Mouse (Mus musculus): ENCODE data around the gene Aldoc. TPM values are rescaled to one million over a fixed set of nuclear protein-coding genes. Genes with fewer than 3 reads are reported as not detected.

Gene Aldoc
- polyA plus RNA-seq, 1 experiment from 2014 or later, result 22.5 TPM

- 84% methylated on average over 15 of the region's 15 CpGs for WGBS
These were observed 44.9 kb downstream of the Aldoc start for GRCm38 (mm10) chr11:78367456-78368225.

GRCm38 (mm10) chr11:78370389-78370788, 47.6 kb downstream of the Aldoc start:
- no peaks in the 10 kb centered on the region for H3K9me3 ChIP-seq
- 62% methylated on average over 1 of the region's 1 CpGs for WGBS
- no peak for ATAC-seq (ENCODE audit: extremely low read depth, insufficient number of reproducible peaks, low FRiP score, low TSS enrichment)

More at GRCm38 (mm10) chr11:78367456-78368225, 44.9 kb downstream of the Aldoc start:
- no peak overlapping the region for H3K27ac ChIP-seq (replicated peaks)
- no peak overlapping the region for H3K9ac ChIP-seq
- no peaks in the 10 kb centered on the region for H3K4me1 ChIP-seq
- ATAC-seq (ENCODE audit: extremely low read depth, insufficient number of reproducible peaks, low FRiP score, low TSS enrichment), result no peak
- H3K36me3 ChIP-seq, result no peaks in the 10 kb centered on the region
- no peak overlapping the region for H3K4me3 ChIP-seq
- no peaks in the 10 kb centered on the region for H3K9me3 ChIP-seq
- H3K27me3 ChIP-seq (replicated peaks), result peaks cover 11% of the 10 kb centered on the region; the same call in 1 of the 2 replicates
- no peak overlapping the region for H3K4me2 ChIP-seq

GRCm38 (mm10) chr11:78371711-78372110, 48.9 kb downstream of the Aldoc start:
- no peak for ATAC-seq (ENCODE audit: extremely low read depth, insufficient number of reproducible peaks, low FRiP score, low TSS enrichment)
- Histone ChIP-seq H3K27ac (replicated peaks) (no peak overlapping the region), H3K9ac (no peak overlapping the region), H3K9me3 (no peaks in the 10 kb centered on the region), H3K27me3 (replicated peaks) (no peaks in the 10 kb centered on the region; the same call in 1 of the 2 replicates), H3K4me1 (no peaks in the 10 kb centered on the region), H3K36me3 (no peaks in the 10 kb centered on the region), H3K4me2 (no peak overlapping the region), H3K4me3 (no peak overlapping the region)
- WGBS, result 85% methylated on average over 11 of the region's 11 CpGs

More at GRCm38 (mm10) chr11:78370389-78370788, 47.6 kb downstream of the Aldoc start:
- Histone ChIP-seq H3K36me3 (no peaks in the 10 kb centered on the region), H3K27ac (replicated peaks) (no peak overlapping the region), H3K4me1 (no peaks in the 10 kb centered on the region), H3K4me3 (no peak overlapping the region), H3K4me2 (no peak overlapping the region), H3K27me3 (replicated peaks) (no peaks in the 10 kb centered on the region; the same call in 1 of the 2 replicates), H3K9ac (no peak overlapping the region)

- 61% methylated on average over 3 of the region's 3 CpGs for WGBS
- H3K4me1 ChIP-seq, result no peaks in the 10 kb centered on the region
- no peak overlapping the region for H3K9ac ChIP-seq
These were observed 49.4 kb downstream of the Aldoc start for GRCm38 (mm10) chr11:78372166-78372565.

GRCm38 (mm10) chr11:78372610-78373009, 49.8 kb downstream of the Aldoc start:
- H3K4me3 ChIP-seq, result no peak overlapping the region
- no peaks in the 10 kb centered on the region for H3K9me3 ChIP-seq
- H3K9ac ChIP-seq, result no peak overlapping the region
- H3K27ac ChIP-seq (replicated peaks), result no peak overlapping the region
- no peak overlapping the region for H3K4me2 ChIP-seq
- no peaks in the 10 kb centered on the region for H3K36me3 ChIP-seq
- 46% methylated on average over 7 of the region's 7 CpGs for WGBS
- no peaks in the 10 kb centered on the region for H3K4me1 ChIP-seq
- H3K27me3 ChIP-seq (replicated peaks), result no peaks in the 10 kb centered on the region
- ATAC-seq (ENCODE audit: extremely low read depth, insufficient number of reproducible peaks, low FRiP score, low TSS enrichment), result no peak

More at GRCm38 (mm10) chr11:78372166-78372565, 49.4 kb downstream of the Aldoc start:
- H3K4me2 ChIP-seq, result no peak overlapping the region
- no peaks in the 10 kb centered on the region for H3K36me3 ChIP-seq
- H3K9me3 ChIP-seq, result no peaks in the 10 kb centered on the region
- no peaks in the 10 kb centered on the region; the same call in 1 of the 2 replicates for H3K27me3 ChIP-seq (replicated peaks)
- ATAC-seq (ENCODE audit: extremely low read depth, insufficient number of reproducible peaks, low FRiP score, low TSS enrichment), result no peak
- H3K4me3 ChIP-seq, result no peak overlapping the region
- no peak overlapping the region for H3K27ac ChIP-seq (replicated peaks)

GRCm38 (mm10) chr11:78374147-78374546, 51.4 kb downstream of the Aldoc start:
- H3K27me3 ChIP-seq (replicated peaks), result peaks cover 14% of the 10 kb centered on the region
- no peaks in the 10 kb centered on the region for H3K36me3 ChIP-seq
- ATAC-seq (ENCODE audit: extremely low read depth, insufficient number of reproducible peaks, low FRiP score, low TSS enrichment), result no peak
- no peak overlapping the region for H3K9ac ChIP-seq
- no peaks in the 10 kb centered on the region for H3K9me3 ChIP-seq
- no peaks in the 10 kb centered on the region for H3K4me1 ChIP-seq
- 74% methylated on average over 8 of the region's 8 CpGs for WGBS
- no peak overlapping the region for H3K4me3 ChIP-seq
- no peak overlapping the region for H3K4me2 ChIP-seq
- H3K27ac ChIP-seq (replicated peaks), result no peak overlapping the region

Other genes with a start within 250 kb of the Aldoc start
- gene Eral1, start 242.6 kb upstream of the Aldoc start, polyA plus RNA-seq (2015; fragmentation: Nextera tagmentation; extraction: Ambion mirVana), result 23.6 and 24.3 TPM in 2 replicates
- 16.5 and 17.7 TPM in 2 replicates for gene Fam222b, start 228.3 kb upstream of the Aldoc start, polyA plus RNA-seq (2015; fragmentation: Nextera tagmentation; extraction: Ambion mirVana)
- 41.2 and 43.0 TPM in 2 replicates for gene Traf4, start 157.4 kb upstream of the Aldoc start, polyA plus RNA-seq (2015; fragmentation: Nextera tagmentation; extraction: Ambion mirVana)
- 12.7 and 13.2 TPM in 2 replicates for gene Nek8, start 146.3 kb upstream of the Aldoc start, polyA plus RNA-seq (2015; fragmentation: Nextera tagmentation; extraction: Ambion mirVana)
- gene Tlcd1, start 146.3 kb upstream of the Aldoc start, polyA plus RNA-seq (2015; fragmentation: Nextera tagmentation; extraction: Ambion mirVana), result 14.3 and 14.7 TPM in 2 replicates
- gene Rpl23a, start 139.4 kb upstream of the Aldoc start, polyA plus RNA-seq (2015; fragmentation: Nextera tagmentation; extraction: Ambion mirVana), result 833 and 868 TPM in 2 replicates
- gene Rab34, start 134.5 kb upstream of the Aldoc start, polyA plus RNA-seq (2015; fragmentation: Nextera tagmentation; extraction: Ambion mirVana), result 57.5 and 60.9 TPM in 2 replicates
- 2.2 and 2.9 TPM in 2 replicates for gene Proca1, start 129.6 kb upstream of the Aldoc start, polyA plus RNA-seq (2015; fragmentation: Nextera tagmentation; extraction: Ambion mirVana)
- gene Sdf2, start 77.2 kb upstream of the Aldoc start, polyA plus RNA-seq (2015; fragmentation: Nextera tagmentation; extraction: Ambion mirVana), result 54.1 and 60.7 TPM in 2 replicates
- gene Supt6, start 77.0 kb upstream of the Aldoc start, polyA plus RNA-seq (2015; fragmentation: Nextera tagmentation; extraction: Ambion mirVana), result 16.6 and 17.0 TPM in 2 replicates
- 56.4 and 59.8 TPM in 2 replicates for gene 2610507B11Rik, start 61.2 kb upstream of the Aldoc start, polyA plus RNA-seq (2015; fragmentation: Nextera tagmentation; extraction: Ambion mirVana)
- 0.20 and 0.29 TPM in 2 replicates for gene BC030499, start 32.1 kb upstream of the Aldoc start, polyA plus RNA-seq (2015; fragmentation: Nextera tagmentation; extraction: Ambion mirVana)
- gene Spag5, start 21.4 kb upstream of the Aldoc start, polyA plus RNA-seq (2015; fragmentation: Nextera tagmentation; extraction: Ambion mirVana), result 24.5 and 25.5 TPM in 2 replicates
- 65.9 and 66.6 TPM in 2 replicates for gene Pigs, start 5.4 kb downstream of the Aldoc start, polyA plus RNA-seq (2015; fragmentation: Nextera tagmentation; extraction: Ambion mirVana)
- 42.8 and 44.6 TPM in 2 replicates for gene Unc119, start 20.5 kb downstream of the Aldoc start, polyA plus RNA-seq (2015; fragmentation: Nextera tagmentation; extraction: Ambion mirVana)
- 0.04 and 0.44 TPM in 2 replicates for gene Foxn1, start 63.6 kb downstream of the Aldoc start, polyA plus RNA-seq (2015; fragmentation: Nextera tagmentation; extraction: Ambion mirVana)
- not detected in 2 replicates for gene Slc13a2, start 99.2 kb downstream of the Aldoc start, polyA plus RNA-seq (2015; fragmentation: Nextera tagmentation; extraction: Ambion mirVana)
- gene Slc46a1, start 142.7 kb downstream of the Aldoc start, polyA plus RNA-seq (2015; fragmentation: Nextera tagmentation; extraction: Ambion mirVana), result 6.9 and 7.3 TPM in 2 replicates
- gene Sarm1, start 174.8 kb downstream of the Aldoc start, polyA plus RNA-seq (2015; fragmentation: Nextera tagmentation; extraction: Ambion mirVana), result 0.12 and 0.19 TPM in 2 replicates
- 2.1 and 9.3 TPM in 2 replicates for gene Vtn, start 176.1 kb downstream of the Aldoc start, polyA plus RNA-seq (2015; fragmentation: Nextera tagmentation; extraction: Ambion mirVana)
- not detected in 2 replicates for gene Sebox, start 180.5 kb downstream of the Aldoc start, polyA plus RNA-seq (2015; fragmentation: Nextera tagmentation; extraction: Ambion mirVana)
- gene Tmem199, start 189.2 kb downstream of the Aldoc start, polyA plus RNA-seq (2015; fragmentation: Nextera tagmentation; extraction: Ambion mirVana), result 43.9 and 45.6 TPM in 2 replicates
- 139 and 151 TPM in 2 replicates for gene Poldip2, start 189.2 kb downstream of the Aldoc start, polyA plus RNA-seq (2015; fragmentation: Nextera tagmentation; extraction: Ambion mirVana)
- gene Tnfaip1, start 213.4 kb downstream of the Aldoc start, polyA plus RNA-seq (2015; fragmentation: Nextera tagmentation; extraction: Ambion mirVana), result 71.9 and 77.1 TPM in 2 replicates
- gene Ift20, start 213.4 kb downstream of the Aldoc start, polyA plus RNA-seq (2015; fragmentation: Nextera tagmentation; extraction: Ambion mirVana), result 95.5 and 107 TPM in 2 replicates
- 58.3 and 68.1 TPM in 2 replicates for gene Tmem97, start 227.8 kb downstream of the Aldoc start, polyA plus RNA-seq (2015; fragmentation: Nextera tagmentation; extraction: Ambion mirVana)